Mouse (Mus musculus) adrenal gland, adult 10 weeks (tissue): ENCODE results near the gene Olfr420. TPM values are rescaled to one million over a fixed set of nuclear protein-coding genes. Genes with fewer than 3 reads are reported as not detected.

Source experiments
- polyA plus RNA-seq: library from polyadenylated mRNA; stranded (reverse); fragments of 350-450 nt; fragmentation: Illumina TruSeq; extraction: RNeasy Lipid Tissue Mini Kit (QIAGEN cat#74804); gene quantifications from one replicate; pipeline ENCODE4 v1.2.3, GENCODE M21; 2014; ENCODE audit warnings: low read depth, low replicate concordance

Olfr420 gene
- not detected for polyA plus RNA-seq

GRCm38 (mm10) chr1:174155333-174155732, at the start of gene Olfr420:
Olfr420 (plus strand) TSS chr1:174155633.

GRCm38 (mm10) chr1:174121062-174121461, 34.4 kb upstream of the Olfr420 start, which contains the start of gene Olfr231:
Olfr231 (minus strand) TSS chr1:174121162.

GRCm38 (mm10) chr1:174131217-174131616, 24.2 kb upstream of the Olfr420 start, which contains the start of gene Olfr424:
Olfr424 (plus strand) TSS chr1:174131517.

GRCm38 (mm10) chr1:174172605-174173004, 17.2 kb downstream of the Olfr420 start, which contains the start of gene Spta1:
Spta1 (plus strand) TSS chr1:174172776.

Other genes with a start within 250 kb of the Olfr420 start
- gene Ifi211, start 242.6 kb upstream of the Olfr420 start, polyA plus RNA-seq: 14.0 TPM
- 98.6 TPM for gene Mndal, start 213.1 kb upstream of the Olfr420 start, polyA plus RNA-seq
- 74.8 TPM for gene Ifi203, start 213.0 kb upstream of the Olfr420 start, polyA plus RNA-seq
- gene Ifi202b, start 172.9 kb upstream of the Olfr420 start, polyA plus RNA-seq: not detected
- 8.8 TPM for gene Ifi205, start 123.8 kb upstream of the Olfr420 start, polyA plus RNA-seq
- gene Olfr433, start 114.9 kb upstream of the Olfr420 start, polyA plus RNA-seq: not detected
- gene Olfr432, start 106.4 kb upstream of the Olfr420 start, polyA plus RNA-seq: not detected
- not detected for gene Olfr430, start 89.0 kb upstream of the Olfr420 start, polyA plus RNA-seq
- not detected for gene Olfr429, start 71.3 kb upstream of the Olfr420 start, polyA plus RNA-seq
- not detected for gene Olfr427, start 58.7 kb upstream of the Olfr420 start, polyA plus RNA-seq
- gene Olfr231, start 34.5 kb upstream of the Olfr420 start, polyA plus RNA-seq: not detected
- not detected for gene Olfr424, start 24.1 kb upstream of the Olfr420 start, polyA plus RNA-seq
- not detected for gene Spta1, start 17.1 kb downstream of the Olfr420 start, polyA plus RNA-seq
- not detected for gene Olfr419, start 96.4 kb downstream of the Olfr420 start, polyA plus RNA-seq
- 1.4 TPM for gene Mptx1, start 174.9 kb downstream of the Olfr420 start, polyA plus RNA-seq
- not detected for gene Olfr417, start 209.5 kb downstream of the Olfr420 start, polyA plus RNA-seq
- gene Olfr248, start 235.4 kb downstream of the Olfr420 start, polyA plus RNA-seq: not detected